Mouse (Mus musculus) small intestine, adult 2 months (tissue): ENCODE measurements around the gene 3110021N24Rik.

Experiments used
- CTCF ChIP-seq: fragments of 200-500 bp; IDR thresholded peaks from 2 replicates; pipeline ENCODE4 v1.5.1; 2012; ENCODE audit warnings: low read depth, mild to moderate bottlenecking, control low read depth, inconsistent platforms, low read length, moderate library complexity, mixed read lengths; ENCODE audit not compliant: insufficient replicate concordance, insufficient read length; ENCODE audit errors: extremely low read depth
- POLR2A ChIP-seq: fragments of 200-500 bp; IDR thresholded peaks from 2 replicates; pipeline ENCODE4 v1.6.1; 2012; ENCODE audit warnings: low read depth, mild to moderate bottlenecking, control low read depth, inconsistent platforms, low read length, moderate library complexity

- TF ChIP-seq CTCF (no peak), POLR2A (no peak)
Measured at GRCm38 (mm10) chr4:108724102-108724501, 4.7 kb downstream of the 3110021N24Rik start.
